Mouse (Mus musculus) myocyte (in vitro differentiated cells): ENCODE data around the gene F13a1. TPM values are rescaled to one million over a fixed set of nuclear protein-coding genes. Genes with fewer than 3 reads are reported as not detected.

Source experiments
- H3K27me3 ChIP-seq: one replicate; pipeline ENCODE4 v1.6.1; 2011; ENCODE audit not compliant: control insufficient read depth, insufficient read depth, insufficient read length
- H3K36me3 ChIP-seq: one replicate; pipeline ENCODE4 v1.6.1; 2011; ENCODE audit not compliant: control insufficient read depth, insufficient read depth
- H3K4me2 ChIP-seq: one replicate; pipeline ENCODE4 v1.6.1; 2011; ENCODE audit warnings: low read depth, control low read depth
- H3K4me3 ChIP-seq: one replicate; pipeline ENCODE4 v1.5.1; 2011; ENCODE audit warnings: mild to moderate bottlenecking, control low read depth, moderate library complexity
- H3K79me2 ChIP-seq: one replicate; pipeline ENCODE4 v1.6.1; 2011; ENCODE audit not compliant: control insufficient read depth, insufficient read depth
- H3ac ChIP-seq: one replicate; pipeline ENCODE4 v1.6.1; 2011; ENCODE audit not compliant: control insufficient read depth, insufficient read length
- CEBPB ChIP-seq: IDR thresholded peaks from 2 replicates; pipeline ENCODE4 v1.6.1; 2011; ENCODE audit warnings: mild to moderate bottlenecking, moderate library complexity; ENCODE audit not compliant: poor library complexity, insufficient read depth, severe bottlenecking
- E2F4 ChIP-seq: IDR thresholded peaks from one replicate; pipeline ENCODE4 v1.6.1; 2011; ENCODE audit warnings: mild to moderate bottlenecking, control low read depth, moderate library complexity; ENCODE audit not compliant: insufficient read depth
- MAX ChIP-seq: IDR thresholded peaks from one replicate; pipeline ENCODE4 v1.6.1; 2011; ENCODE audit warnings: low read depth, mild to moderate bottlenecking, control low read depth
- MYOD1 ChIP-seq, 3 experiments: IDR thresholded peaks; one replicate each; pipeline ENCODE4 v1.6.1; 2011; ENCODE audit warnings: control low read depth in 2 of 3, low read depth in 2 of 3, mild to moderate bottlenecking in 2 of 3, moderate library complexity in 1 of 3; ENCODE audit not compliant: insufficient read length in 2 of 3, control insufficient read depth in 1 of 3
- MYOG ChIP-seq, 3 experiments: IDR thresholded peaks; one replicate each; pipeline ENCODE4 v1.6.1; 2011; ENCODE audit warnings: control low read depth in 2 of 3, low read depth in 2 of 3, mild to moderate bottlenecking in 2 of 3; ENCODE audit not compliant: insufficient read length in 2 of 3, control insufficient read depth in 1 of 3, insufficient read depth in 1 of 3
- POLR2A ChIP-seq: IDR thresholded peaks from one replicate; pipeline ENCODE4 v1.6.1; 2011; ENCODE audit warnings: low read depth, mild to moderate bottlenecking, control low read depth, moderate library complexity; ENCODE audit not compliant: insufficient read length
- POLR2AphosphoS2 ChIP-seq: IDR thresholded peaks from one replicate; pipeline ENCODE4 v1.6.1; 2011; ENCODE audit warnings: low read depth, control low read depth; ENCODE audit not compliant: insufficient read length
- REST ChIP-seq: IDR thresholded peaks from one replicate; pipeline ENCODE4 v1.6.1; 2011; ENCODE audit warnings: mild to moderate bottlenecking, control low read depth, moderate library complexity; ENCODE audit not compliant: insufficient read depth, insufficient read length
- SRF ChIP-seq: IDR thresholded peaks from one replicate; pipeline ENCODE4 v1.6.1; 2011; ENCODE audit warnings: low read depth; ENCODE audit not compliant: control insufficient read depth, insufficient read length
- TCF12 ChIP-seq: IDR thresholded peaks from one replicate; pipeline ENCODE4 v1.6.1; 2011; ENCODE audit warnings: mild to moderate bottlenecking, control low read depth; ENCODE audit not compliant: poor library complexity, insufficient read depth, severe bottlenecking
- TCF3 ChIP-seq: IDR thresholded peaks from one replicate; pipeline ENCODE4 v1.6.1; 2011; ENCODE audit warnings: low read depth, control low read depth; ENCODE audit not compliant: insufficient read length
- USF1 ChIP-seq: IDR thresholded peaks from one replicate; pipeline ENCODE4 v1.6.1; 2011; ENCODE audit warnings: low read depth, mild to moderate bottlenecking, control low read depth, moderate library complexity
- polyA plus RNA-seq: library from polyadenylated mRNA; unstranded; fragments of >200 nt; fragmentation: generic; extraction: Trizol; gene quantifications from one replicate; pipeline ENCODE4 v1.2.1, GENCODE M21; 2012; ENCODE audit warnings: missing spikeins

F13a1 gene
- polyA plus RNA-seq, 1 experiment, result 0.22 TPM

- Histone ChIP-seq H3K36me3 (no peaks in the 10 kb centered on the region), H3K4me3 (no peak overlapping the region), H3K79me2 (no peaks in the 10 kb centered on the region), H3ac (no peak overlapping the region), H3K27me3 (no peaks in the 10 kb centered on the region), H3K4me2 (no peak overlapping the region)
- TF ChIP-seq SRF, result no peak
- peak in 1 of 3 experiments; percentile 17 for TF ChIP-seq MYOD1 (IDR thresholded peaks at IDR 0.05; ENCODE audit: control insufficient read depth in 1 of 3, insufficient read length in 2 of 3, low read depth in 2 of 3)
Measured at GRCm38 (mm10) chr13:37071390-37071789, 21.3 kb upstream of the F13a1 start.

- Histone ChIP-seq H3K36me3 (no peaks in the 10 kb centered on the region), H3K79me2 (no peaks in the 10 kb centered on the region), H3K4me3 (no peak overlapping the region), H3K4me2 (no peak overlapping the region), H3K27me3 (no peaks in the 10 kb centered on the region), H3ac (no peak overlapping the region)
- no peak for TF ChIP-seq POLR2A
- TF ChIP-seq MAX, result no peak
- no peak for TF ChIP-seq USF1
- TF ChIP-seq SRF, result no peak
- TF ChIP-seq MYOG (IDR thresholded peaks at IDR 0.05; ENCODE audit: control insufficient read depth in 1 of 3, insufficient read depth in 1 of 3, insufficient read length in 2 of 3, low read depth in 2 of 3), result no peak
- no peak for TF ChIP-seq MYOD1 (IDR thresholded peaks at IDR 0.05; ENCODE audit: control insufficient read depth in 1 of 3, insufficient read length in 2 of 3, low read depth in 2 of 3)
- no peak for TF ChIP-seq TCF12
Measured at GRCm38 (mm10) chr13:37070824-37071223, 20.8 kb upstream of the F13a1 start.

GRCm38 (mm10) chr13:37060810-37061209 is 10.8 kb upstream of the F13a1 start:
- Histone ChIP-seq H3K4me2 (no peak overlapping the region), H3K4me3 (no peak overlapping the region), H3K36me3 (no peaks in the 10 kb centered on the region), H3K79me2 (no peaks in the 10 kb centered on the region), H3K27me3 (no peaks in the 10 kb centered on the region), H3ac (no peak overlapping the region)
- no peak for TF ChIP-seq SRF
- no peak for TF ChIP-seq POLR2A
- no peak for TF ChIP-seq POLR2AphosphoS2
- no peak for TF ChIP-seq USF1
- no peak for TF ChIP-seq E2F4
- no peak for TF ChIP-seq CEBPB
- no peak for TF ChIP-seq REST

DNA sequence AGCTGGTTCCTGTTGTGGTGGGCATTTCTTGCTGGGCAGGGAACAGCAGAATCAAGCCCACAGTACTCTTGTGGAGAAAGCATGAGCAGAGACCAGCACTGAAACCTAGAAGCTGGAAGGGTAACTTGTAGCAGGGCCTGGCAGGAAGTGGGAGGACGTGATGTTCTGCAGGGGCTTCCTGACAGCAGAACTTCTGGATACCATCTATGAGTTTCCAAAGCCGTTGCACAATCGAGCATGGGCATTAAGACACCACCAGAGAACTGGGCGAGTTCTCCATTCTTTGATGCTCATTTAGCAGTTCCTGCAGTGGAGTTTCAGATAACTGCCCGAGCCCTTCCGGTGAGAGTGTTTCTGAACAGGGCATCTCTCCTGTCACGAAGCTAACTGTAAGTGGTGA is 6.6 kb upstream of the F13a1 start:
- no peaks in the 10 kb centered on the region for H3K36me3 ChIP-seq
- no peak overlapping the region for H3K4me2 ChIP-seq
- H3ac ChIP-seq, result no peak overlapping the region
- no peaks in the 10 kb centered on the region for H3K27me3 ChIP-seq
- H3K79me2 ChIP-seq, result no peaks in the 10 kb centered on the region
- no peak overlapping the region for H3K4me3 ChIP-seq
- TF ChIP-seq TCF3 (no peak), MYOG (IDR thresholded peaks at IDR 0.05; ENCODE audit: control insufficient read depth in 1 of 3, insufficient read depth in 1 of 3, insufficient read length in 2 of 3, low read depth in 2 of 3) (no peak), USF1 (no peak), E2F4 (no peak), TCF12 (no peak), CEBPB (no peak), MYOD1 (IDR thresholded peaks at IDR 0.05; ENCODE audit: control insufficient read depth in 1 of 3, insufficient read length in 2 of 3, low read depth in 2 of 3) (no peak), MAX (no peak), REST (no peak), SRF (no peak), POLR2AphosphoS2 (no peak), POLR2A (no peak)

DNA sequence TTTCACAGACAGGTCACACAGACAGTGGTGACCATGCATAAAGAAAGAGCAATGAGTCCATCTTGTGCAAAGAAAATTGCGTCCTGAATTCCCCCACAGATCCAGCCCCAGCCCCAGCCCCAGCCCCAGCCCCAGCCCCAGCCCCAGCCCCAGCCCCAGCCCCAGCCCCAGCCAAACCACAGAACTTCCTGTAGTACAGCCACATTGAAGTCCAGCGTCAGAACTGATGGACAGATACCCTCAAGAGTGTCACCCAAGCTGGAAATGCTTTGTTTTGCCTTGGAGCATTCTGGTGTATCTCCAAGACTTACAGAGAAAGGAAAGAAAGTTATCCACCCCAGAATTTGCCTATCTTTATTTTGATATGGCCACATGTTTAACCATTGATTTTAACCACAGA is 413 bp downstream of the F13a1 start:
- no peak for TF ChIP-seq POLR2A
- TF ChIP-seq MYOG (IDR thresholded peaks at IDR 0.05; ENCODE audit: control insufficient read depth in 1 of 3, insufficient read depth in 1 of 3, insufficient read length in 2 of 3, low read depth in 2 of 3), result no peak
- no peak for TF ChIP-seq MAX
- no peak for TF ChIP-seq USF1
- no peak for TF ChIP-seq TCF3
- TF ChIP-seq SRF, result no peak
- no peak for TF ChIP-seq E2F4
- no peak for TF ChIP-seq REST
- TF ChIP-seq POLR2AphosphoS2, result no peak
- no peak for TF ChIP-seq MYOD1 (IDR thresholded peaks at IDR 0.05; ENCODE audit: control insufficient read depth in 1 of 3, insufficient read length in 2 of 3, low read depth in 2 of 3)
- no peak for TF ChIP-seq TCF12
- H3K4me2 ChIP-seq, result no peak overlapping the region
- no peaks in the 10 kb centered on the region for H3K27me3 ChIP-seq

More for the DNA sequence above, 413 bp downstream of the F13a1 start:
- Histone ChIP-seq H3K36me3 (no peaks in the 10 kb centered on the region), H3ac (no peak overlapping the region), H3K79me2 (no peaks in the 10 kb centered on the region), H3K4me3 (no peak overlapping the region)
